Mouse (Mus musculus) CH12.LX (cell line): ENCODE data around the gene Itga2b. TPM values are rescaled to one million over a fixed set of nuclear protein-coding genes. Genes with fewer than 3 reads are reported as not detected.

ENCODE experiments used
- DNase-seq: peaks from one replicate; pipeline ENCODE4 v3.0.0-alpha.2; 2013; ENCODE audit errors: extremely low read depth
- H3K27ac ChIP-seq: 2 replicates; pipeline ENCODE4 v1.5.1; 2012; ENCODE audit warnings: low read depth, mild to moderate bottlenecking, control low read depth, moderate library complexity; ENCODE audit not compliant: insufficient read depth
- H3K27me3 ChIP-seq: replicated peaks from 2 replicates; pipeline ENCODE3; 2012; ENCODE audit warnings: inconsistent platforms
- H3K36me3 ChIP-seq, 2 experiments: replicated peaks in 1 of 2; 2 replicates each; pipeline versions ENCODE3 to v1.6.1; 2012; ENCODE audit warnings: inconsistent platforms in 1 of 2, low read length in 1 of 2, mild to moderate bottlenecking in 1 of 2, mixed read lengths in 1 of 2, moderate library complexity in 1 of 2; ENCODE audit not compliant: control insufficient read depth in 1 of 2, insufficient read depth in 1 of 2
- H3K4me1 ChIP-seq, 2 experiments: 2 replicates each; pipeline ENCODE4 v1.6.1; 2012; ENCODE audit warnings: inconsistent platforms in 1 of 2, moderate library complexity in 1 of 2; ENCODE audit not compliant: insufficient read depth in 2 of 2, control insufficient read depth in 1 of 2
- H3K4me2 ChIP-seq: 2 replicates; pipeline ENCODE4 v1.6.1; 2012; ENCODE audit warnings: low read depth, mild to moderate bottlenecking, control low read depth; ENCODE audit not compliant: poor library complexity, insufficient read depth, severe bottlenecking
- H3K4me3 ChIP-seq, 3 experiments: fragments of 150-350 bp in 1 of 3; sonication (generic) in 1 of 3; replicated peaks in 1 of 3; 2 replicates each; pipeline versions ENCODE3 to v1.5.1; 2011 to 2012; ENCODE audit warnings: low read depth in 2 of 3, low read length in 2 of 3, mild to moderate bottlenecking in 2 of 3, moderate library complexity in 2 of 3, control low read depth in 1 of 3, improper control_type of control experiment in 1 of 3, inconsistent platforms in 1 of 3, mixed read lengths in 1 of 3; ENCODE audit not compliant: poor library complexity in 1 of 3
- H3K79me2 ChIP-seq: replicated peaks from 2 replicates; pipeline ENCODE4 v1.6.1; 2012; ENCODE audit warnings: mild to moderate bottlenecking, moderate library complexity; ENCODE audit not compliant: control insufficient read depth, poor library complexity, insufficient read depth, severe bottlenecking; ENCODE audit errors: extremely low read depth
- H3K9ac ChIP-seq: 2 replicates; pipeline ENCODE4 v1.6.1; 2012; ENCODE audit warnings: low read depth, mild to moderate bottlenecking, control low read depth, moderate library complexity; ENCODE audit not compliant: insufficient read depth
- H3K9me3 ChIP-seq: replicated peaks from 2 replicates; pipeline ENCODE3; 2012; ENCODE audit warnings: low read length, inconsistent platforms, mixed read lengths
- CHD1 ChIP-seq: IDR thresholded peaks from 2 replicates; pipeline ENCODE4 v1.6.1; 2012; ENCODE audit warnings: low read depth, low read length, improper control_type of control experiment, inconsistent platforms
- E2F4 ChIP-seq: IDR thresholded peaks from 2 replicates; pipeline ENCODE4 v1.6.1; 2011; ENCODE audit warnings: low read depth, low read length, improper control_type of control experiment; ENCODE audit not compliant: insufficient replicate concordance
- EP300 ChIP-seq: IDR thresholded peaks from 2 replicates; pipeline ENCODE4 v1.6.1; 2011; ENCODE audit warnings: low read length, improper control_type of control experiment
- HCFC1 ChIP-seq: IDR thresholded peaks from 2 replicates; pipeline ENCODE4 v1.6.1; 2012; ENCODE audit warnings: low read depth, mild to moderate bottlenecking, inconsistent platforms, low read length, improper control_type of control experiment
- MAFK ChIP-seq: IDR thresholded peaks from 2 replicates; pipeline ENCODE4 v1.6.1; 2011; ENCODE audit warnings: low read length, improper control_type of control experiment; ENCODE audit not compliant: insufficient replicate concordance
- MAX ChIP-seq: IDR thresholded peaks from 2 replicates; pipeline ENCODE4 v1.6.1; 2011; ENCODE audit warnings: low read length, improper control_type of control experiment
- MEF2A ChIP-seq: IDR thresholded peaks from 2 replicates; pipeline ENCODE4 v1.6.1; 2014; ENCODE audit warnings: low read depth, mild to moderate bottlenecking, inconsistent platforms, low read length, improper control_type of control experiment, borderline replicate concordance
- MXI1 ChIP-seq: IDR thresholded peaks from 2 replicates; pipeline ENCODE4 v1.6.1; 2011; ENCODE audit warnings: mild to moderate bottlenecking, low read depth, low read length, improper control_type of control experiment
- MYC ChIP-seq: IDR thresholded peaks from 2 replicates; pipeline ENCODE4 v1.6.1; 2011; ENCODE audit warnings: low read depth, mild to moderate bottlenecking, improper control_type of control experiment, low read length
- NELFE ChIP-seq: IDR thresholded peaks from 2 replicates; pipeline ENCODE4 v1.6.1; 2011; ENCODE audit warnings: low read depth, low read length, improper control_type of control experiment
- NRF1 ChIP-seq: IDR thresholded peaks from 2 replicates; pipeline ENCODE4 v1.6.1; 2014; ENCODE audit warnings: low read depth, mild to moderate bottlenecking, inconsistent platforms, low read length, improper control_type of control experiment, moderate library complexity
- POLR2A ChIP-seq: IDR thresholded peaks from 2 replicates; pipeline ENCODE4 v1.6.1; 2011; ENCODE audit warnings: low read depth, mild to moderate bottlenecking, improper control_type of control experiment, low read length
- SMC3 ChIP-seq: IDR thresholded peaks from 2 replicates; pipeline ENCODE4 v1.6.1; 2011; ENCODE audit warnings: low read depth, low read length, improper control_type of control experiment
- USF2 ChIP-seq: conservative IDR thresholded peaks from 2 replicates; pipeline ENCODE4 v1.6.1; 2011; ENCODE audit warnings: low read depth, low read length, improper control_type of control experiment
- ZC3H11A ChIP-seq: IDR thresholded peaks from 2 replicates; pipeline ENCODE4 v1.6.1; 2012; ENCODE audit warnings: low read depth, mild to moderate bottlenecking, inconsistent platforms, low read length, improper control_type of control experiment
- ZMIZ1 ChIP-seq: IDR thresholded peaks from 2 replicates; pipeline ENCODE4 v1.6.1; 2012; ENCODE audit warnings: low read depth, mild to moderate bottlenecking, inconsistent platforms, low read length, improper control_type of control experiment
- ZNF384 ChIP-seq: IDR thresholded peaks from 2 replicates; pipeline ENCODE4 v1.6.1; 2012; ENCODE audit warnings: low read depth, low read length, improper control_type of control experiment, inconsistent platforms
- dilution Hi-C: fragments of 300-500 bp; cut with MboI; formaldehyde crosslinking; loops from 2 replicates; pipeline ENCODE4 v1.14.3; 2020; ENCODE audit warnings: low sequenced_read_pairs; ENCODE audit not compliant: extremely low pct_unique_long_range_greater_than_20kb, extremely low pct_ligation_motif_present
- in situ Hi-C: fragments of 300-500 bp; cut with MboI; formaldehyde crosslinking; loops from 3 replicates; pipeline ENCODE4 v1.14.3; 2019; ENCODE audit warnings: low sequenced_read_pairs, low pct_ligation_motif_present, low pct_unique_long_range_greater_than_20kb, mixed read lengths
- polyA plus RNA-seq: library from polyadenylated mRNA; unstranded; fragments of >175 nt; gene quantifications from 2 replicates; pipeline ENCODE4 v1.2.1, GENCODE M21; 2012; ENCODE audit warnings: low read depth; ENCODE audit not compliant: insufficient read length
- total RNA-seq, 2 experiments: library from RNA; depleted of rRNA; stranded (reverse); fragments of 300-350 nt in 1 of 2; fragments of >200 nt in 1 of 2; gene quantifications; 2 replicates each; pipeline ENCODE4 v1.2.3; 2012 to 2014

Gene Itga2b
- total and polyA plus RNA-seq, 3 experiments = 0.95 to 3.6 (median 3.0) TPM

GRCm38 (mm10) chr11:102496206-102496605 lies 26.3 kb upstream of the Itga2b start:
- DNase-seq = no peak
- TF ChIP-seq MAX (no peak), POLR2A (no peak), EP300 (no peak), HCFC1 (no peak), ZMIZ1 (no peak), ZC3H11A (no peak), CHD1 (no peak), SMC3 (no peak), NRF1 (no peak), NELFE (no peak), USF2 (no peak)
- Histone ChIP-seq H3K36me3 (peaks cover 43 to 79% of the 10 kb centered on the region in 2 experiments), H3K9ac (no peak overlapping the region), H3K79me2 (no peaks in the 10 kb centered on the region; the same call in 1 of the 2 replicates), H3K27me3 (no peaks in the 10 kb centered on the region), H3K4me3 (no peak overlapping the region), H3K27ac (no peak overlapping the region), H3K4me1 (no peaks in the 10 kb centered on the region), H3K4me2 (no peak overlapping the region), H3K9me3 (no peaks in the 10 kb centered on the region)
- in situ Hi-C loops (no loop called here), dilution Hi-C loops (no loop called here)

GRCm38 (mm10) chr11:102495742-102496141 lies 25.8 kb upstream of the Itga2b start:
- Histone ChIP-seq H3K4me1 (no peaks in the 10 kb centered on the region), H3K4me3 (no peak overlapping the region), H3K4me2 (no peak overlapping the region), H3K27ac (no peak overlapping the region), H3K79me2 (no peaks in the 10 kb centered on the region; the same call in 1 of the 2 replicates), H3K9me3 (no peaks in the 10 kb centered on the region), H3K27me3 (no peaks in the 10 kb centered on the region), H3K9ac (no peak overlapping the region)
- dilution Hi-C loops = no loop called here
- no peak for TF ChIP-seq MYC
- TF ChIP-seq ZC3H11A = no peak
- no peak for TF ChIP-seq ZNF384
- TF ChIP-seq MAX = no peak
- no peak for TF ChIP-seq NELFE
- TF ChIP-seq CHD1 = no peak
- TF ChIP-seq E2F4 = no peak
- TF ChIP-seq MEF2A = no peak
- TF ChIP-seq, all 38 proteins: peak for 0
- peaks cover 43 to 75% of the 10 kb centered on the region in 2 experiments for H3K36me3 ChIP-seq
- in situ Hi-C loops = no loop called here
- DNase-seq = no peak

- peaks cover 43 to 71% of the 10 kb centered on the region in 2 experiments for H3K36me3 ChIP-seq
These were observed 25.2 kb upstream of the Itga2b start for GRCm38 (mm10) chr11:102495114-102495513.

More at GRCm38 (mm10) chr11:102495114-102495513, 25.2 kb upstream of the Itga2b start:
- no peak overlapping the region for H3K27ac ChIP-seq
- H3K4me3 ChIP-seq = no peak overlapping the region
- no peaks in the 10 kb centered on the region for H3K27me3 ChIP-seq
- no peak overlapping the region for H3K4me2 ChIP-seq
- in situ Hi-C loops = no loop called here
- no peak overlapping the region for H3K9ac ChIP-seq
- H3K4me1 ChIP-seq = no peaks in the 10 kb centered on the region
- H3K79me2 ChIP-seq = no peaks in the 10 kb centered on the region; the same call in 1 of the 2 replicates
- dilution Hi-C loops = no loop called here
- no peaks in the 10 kb centered on the region for H3K9me3 ChIP-seq
- no peak for TF ChIP-seq MAFK
- no peak for TF ChIP-seq USF2
- TF ChIP-seq EP300 = no peak
- TF ChIP-seq ZNF384 = no peak
- TF ChIP-seq MXI1 = no peak
- TF ChIP-seq POLR2A = no peak
- DNase-seq = no peak
